Mouse (Mus musculus): ENCODE measurements at regions not wholly inside any gene's neighbourhood (a gene's known extent, or its start where the extent isn't known, plus 50 kb on each side); places are given as distances from the start of the nearest gene placed in this dataset.
"Not testable (repeated sequence)": the region's sequence is repeated elsewhere in the genome, so short reads cannot be mapped to it uniquely, and the experiment has no call there.

GRCm38 (mm10) chr13:18651658-18652057, 65.4 kb upstream of the Vps41 start:
- no peak overlapping the region for H3K27ac ChIP-seq (ENCODE audit: low read depth)
- no peaks in the 10 kb centered on the region for H3K36me3 ChIP-seq (ENCODE audit: control insufficient read depth, insufficient read depth, low read length)
- DNase-seq (ENCODE audit: low spot score) = no peak
- H3K9ac ChIP-seq (ENCODE audit: low read length) = no peak overlapping the region
- H3K4me1 ChIP-seq (replicated peaks; ENCODE audit: control insufficient read depth, insufficient read depth, low read length) = no peaks in the 10 kb centered on the region
- H3K4me3 ChIP-seq (ENCODE audit: low read depth, low read length) = no peak overlapping the region
- 88% methylated on average over 1 of the region's 1 CpGs for WGBS
- no peak overlapping the region for H3K4me2 ChIP-seq (ENCODE audit: low read length)
- no peaks in the 10 kb centered on the region for H3K9me3 ChIP-seq (ENCODE audit: control insufficient read depth, low read length)
- ATAC-seq (replicated peaks; ENCODE audit: low FRiP score, low TSS enrichment, low read depth) = no peak
- no peaks in the 10 kb centered on the region for H3K27me3 ChIP-seq (replicated peaks; ENCODE audit: control insufficient read depth, insufficient read depth, low read length)

DNA sequence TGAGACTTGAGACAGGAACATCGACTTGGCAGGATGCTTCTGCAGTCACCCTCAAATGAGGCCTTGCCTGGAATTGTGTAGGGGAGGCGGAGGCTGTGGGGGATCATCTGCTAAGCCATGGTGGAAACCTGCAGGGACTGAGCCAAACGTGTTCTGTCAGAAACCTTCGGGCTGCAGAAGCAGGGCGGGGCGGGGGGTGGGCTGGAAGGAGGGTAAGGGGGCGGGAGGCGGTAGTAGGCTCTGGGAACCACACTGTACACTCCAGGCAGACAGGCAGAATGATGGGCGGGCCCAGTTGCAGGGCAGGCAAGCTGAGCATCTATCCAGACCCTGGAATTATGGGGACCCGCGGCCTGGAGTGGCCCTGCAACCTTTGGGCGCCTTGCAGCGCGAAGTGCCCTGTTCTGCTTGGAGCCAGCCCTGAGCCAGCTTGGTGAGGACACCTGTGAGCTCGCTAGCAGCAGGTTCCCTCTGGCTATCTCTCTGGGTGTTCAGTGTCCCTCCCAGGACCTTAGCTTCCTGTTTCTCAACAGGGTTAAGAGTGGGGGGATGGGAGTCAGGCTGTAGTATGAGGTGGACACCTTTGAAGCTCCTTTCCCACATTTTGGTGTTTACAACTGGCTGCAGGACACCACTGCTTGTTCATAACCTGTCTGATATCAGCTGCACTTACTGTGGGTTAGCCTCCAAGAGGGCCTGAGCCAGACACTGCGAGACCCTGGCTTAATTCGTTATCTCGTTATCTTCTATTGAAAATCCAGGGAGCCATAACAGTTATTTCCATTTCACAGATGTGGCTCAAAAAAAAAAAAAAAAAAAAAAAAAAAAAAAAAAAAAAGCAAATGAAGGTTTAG, 102.1 kb upstream of the Vps41 start:
- peak overlapping the region; percentile 38 for H3K4me2 ChIP-seq (ENCODE audit: low read length)
- peaks cover 5% of the 10 kb centered on the region; the same call in 1 of the 2 replicates for H3K4me1 ChIP-seq (replicated peaks; ENCODE audit: control insufficient read depth, insufficient read depth, low read length)
- H3K27ac ChIP-seq (ENCODE audit: low read depth) = no peak overlapping the region
- H3K36me3 ChIP-seq (ENCODE audit: control insufficient read depth, insufficient read depth, low read length) = no peaks in the 10 kb centered on the region
- 0 out of 2 replicates have a peak, but pooled peaks have one; percentile 47 for ATAC-seq (replicated peaks; ENCODE audit: low FRiP score, low TSS enrichment, low read depth)
- no peak overlapping the region for H3K4me3 ChIP-seq (ENCODE audit: low read depth, low read length)
- DNase-seq (ENCODE audit: low spot score) = peak; percentile 51
- no peak overlapping the region for H3K9ac ChIP-seq (ENCODE audit: low read length)
- H3K9me3 ChIP-seq (ENCODE audit: control insufficient read depth, low read length) = no peaks in the 10 kb centered on the region
- WGBS = 16% methylated on average over 18 of the region's 18 CpGs
- no peaks in the 10 kb centered on the region for H3K27me3 ChIP-seq (replicated peaks; ENCODE audit: control insufficient read depth, insufficient read depth, low read length)

- Histone ChIP-seq H3K4me1 (replicated peaks; ENCODE audit: control insufficient read depth, insufficient read depth, low read length) (no peaks in the 10 kb centered on the region), H3K27ac (ENCODE audit: low read depth) (no peak overlapping the region), H3K4me3 (ENCODE audit: low read depth, low read length) (no peak overlapping the region), H3K27me3 (replicated peaks; ENCODE audit: control insufficient read depth, insufficient read depth, low read length) (no peaks in the 10 kb centered on the region), H3K9ac (ENCODE audit: low read length) (no peak overlapping the region), H3K4me2 (ENCODE audit: low read length) (no peak overlapping the region), H3K9me3 (ENCODE audit: control insufficient read depth, low read length) (no peaks in the 10 kb centered on the region), H3K36me3 (ENCODE audit: control insufficient read depth, insufficient read depth, low read length) (no peaks in the 10 kb centered on the region)
- ATAC-seq (replicated peaks; ENCODE audit: low FRiP score, low TSS enrichment, low read depth) (no peak), DNase-seq (ENCODE audit: low spot score) (no peak)
- WGBS = 53% methylated on average over 19 of the region's 19 CpGs
Measured at GRCm38 (mm10) chr13:18580718-18581550, 136.2 kb upstream of the Vps41 start.

GRCm38 (mm10) chr13:18576016-18576415, 141.1 kb upstream of the Vps41 start:
- 74% methylated on average over 4 of the region's 4 CpGs for WGBS
- DNase-seq (ENCODE audit: low spot score) = no peak
- H3K27ac ChIP-seq (ENCODE audit: low read depth) = no peak overlapping the region
- H3K36me3 ChIP-seq (ENCODE audit: control insufficient read depth, insufficient read depth, low read length) = no peaks in the 10 kb centered on the region
- H3K4me1 ChIP-seq (replicated peaks; ENCODE audit: control insufficient read depth, insufficient read depth, low read length) = no peaks in the 10 kb centered on the region
- H3K4me2 ChIP-seq (ENCODE audit: low read length) = no peak overlapping the region
- H3K9ac ChIP-seq (ENCODE audit: low read length) = no peak overlapping the region
- no peak for ATAC-seq (replicated peaks; ENCODE audit: low FRiP score, low TSS enrichment, low read depth)
- no peaks in the 10 kb centered on the region for H3K9me3 ChIP-seq (ENCODE audit: control insufficient read depth, low read length)
- no peaks in the 10 kb centered on the region for H3K27me3 ChIP-seq (replicated peaks; ENCODE audit: control insufficient read depth, insufficient read depth, low read length)
- H3K4me3 ChIP-seq (ENCODE audit: low read depth, low read length) = no peak overlapping the region

DNA sequence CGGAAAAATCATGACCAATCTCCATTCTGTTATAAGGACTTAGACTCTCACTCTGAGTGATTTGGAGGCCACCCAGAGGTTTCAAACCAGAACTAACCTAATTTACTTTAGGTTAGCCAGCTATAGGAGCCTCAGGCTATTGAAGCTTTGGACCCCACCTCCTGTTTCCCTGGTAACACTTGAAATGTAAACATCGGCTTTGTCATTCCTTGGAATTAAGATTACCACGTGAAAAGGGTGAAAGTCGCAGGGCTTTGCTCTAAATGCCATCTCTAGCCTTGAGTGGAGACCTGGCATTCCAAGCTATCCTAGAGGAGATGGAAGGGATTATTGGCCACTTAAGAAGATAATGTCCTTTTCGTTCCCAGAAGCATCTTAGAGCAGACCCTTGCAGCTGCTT, 141.5 kb upstream of the Vps41 start:
- Histone ChIP-seq H3K27me3 (replicated peaks; ENCODE audit: control insufficient read depth, insufficient read depth, low read length) (no peaks in the 10 kb centered on the region), H3K4me1 (replicated peaks; ENCODE audit: control insufficient read depth, insufficient read depth, low read length) (no peaks in the 10 kb centered on the region), H3K4me3 (ENCODE audit: low read depth, low read length) (no peak overlapping the region), H3K36me3 (ENCODE audit: control insufficient read depth, insufficient read depth, low read length) (no peaks in the 10 kb centered on the region), H3K4me2 (ENCODE audit: low read length) (no peak overlapping the region), H3K9ac (ENCODE audit: low read length) (no peak overlapping the region), H3K9me3 (ENCODE audit: control insufficient read depth, low read length) (no peaks in the 10 kb centered on the region), H3K27ac (ENCODE audit: low read depth) (no peak overlapping the region)
- WGBS = 14% methylated on average over 5 of the region's 5 CpGs
- DNase-seq (ENCODE audit: low spot score) (no peak), ATAC-seq (replicated peaks; ENCODE audit: low FRiP score, low TSS enrichment, low read depth) (no peak)

GRCm38 (mm10) chr13:18542032-18542431, 144.5 kb upstream of the Pou6f2 start:
- H3K27me3 ChIP-seq (replicated peaks; ENCODE audit: control insufficient read depth, insufficient read depth, low read length); ATAC-seq (replicated peaks; ENCODE audit: low FRiP score, low TSS enrichment, low read depth); H3K4me1 ChIP-seq (replicated peaks; ENCODE audit: control insufficient read depth, insufficient read depth, low read length); DNase-seq (ENCODE audit: low spot score); H3K4me2 ChIP-seq (ENCODE audit: low read length); H3K4me3 ChIP-seq (ENCODE audit: low read depth, low read length); H3K36me3 ChIP-seq (ENCODE audit: control insufficient read depth, insufficient read depth, low read length); H3K9ac ChIP-seq (ENCODE audit: low read length); H3K27ac ChIP-seq (ENCODE audit: low read depth); H3K9me3 ChIP-seq (ENCODE audit: control insufficient read depth, low read length): not testable (repeated sequence)
- WGBS = 90% methylated on average over 4 of the region's 4 CpGs

- WGBS = 68% methylated on average over 1 of the region's 1 CpGs
- no peak overlapping the region for H3K4me3 ChIP-seq (ENCODE audit: low read depth, low read length)
- no peak overlapping the region for H3K4me2 ChIP-seq (ENCODE audit: low read length)
- no peaks in the 10 kb centered on the region for H3K4me1 ChIP-seq (replicated peaks; ENCODE audit: control insufficient read depth, insufficient read depth, low read length)
- no peak overlapping the region for H3K9ac ChIP-seq (ENCODE audit: low read length)
- H3K36me3 ChIP-seq (ENCODE audit: control insufficient read depth, insufficient read depth, low read length) = no peaks in the 10 kb centered on the region
- H3K27ac ChIP-seq (ENCODE audit: low read depth) = no peak overlapping the region
- H3K9me3 ChIP-seq (ENCODE audit: control insufficient read depth, low read length) = no peaks in the 10 kb centered on the region
- H3K27me3 ChIP-seq (replicated peaks; ENCODE audit: control insufficient read depth, insufficient read depth, low read length) = no peaks in the 10 kb centered on the region
- DNase-seq (ENCODE audit: low spot score) (peak; percentile 59), ATAC-seq (replicated peaks; ENCODE audit: low FRiP score, low TSS enrichment, low read depth) (no peak)
Measured at GRCm38 (mm10) chr13:18530509-18530908, 133.0 kb upstream of the Pou6f2 start.

- Histone ChIP-seq H3K9ac (ENCODE audit: low read length) (no peak overlapping the region), H3K4me1 (replicated peaks; ENCODE audit: control insufficient read depth, insufficient read depth, low read length) (no peaks in the 10 kb centered on the region), H3K4me3 (ENCODE audit: low read depth, low read length) (no peak overlapping the region), H3K4me2 (ENCODE audit: low read length) (peak overlapping the region; percentile 18; the same call in 1 of the 2 replicates), H3K9me3 (ENCODE audit: control insufficient read depth, low read length) (peaks cover 4% of the 10 kb centered on the region; the same call in 1 of the 2 replicates), H3K36me3 (ENCODE audit: control insufficient read depth, insufficient read depth, low read length) (no peaks in the 10 kb centered on the region), H3K27me3 (replicated peaks; ENCODE audit: control insufficient read depth, insufficient read depth, low read length) (0 out of 2 replicates have a peak, but pooled peaks cover 7% of the 10 kb centered on the region), H3K27ac (ENCODE audit: low read depth) (no peak overlapping the region)
- WGBS = 27% methylated on average over 4 of the region's 4 CpGs
- DNase-seq (ENCODE audit: low spot score) = no peak
- no peak for ATAC-seq (replicated peaks; ENCODE audit: low FRiP score, low TSS enrichment, low read depth)
Measured at GRCm38 (mm10) chr13:18498159-18498558, 100.7 kb upstream of the Pou6f2 start.

Measured in intestine, embryonic 14.5 days (tissue).